Mouse (Mus musculus): ENCODE measurements around the gene Tmpo.

Gene Tmpo

DNA sequence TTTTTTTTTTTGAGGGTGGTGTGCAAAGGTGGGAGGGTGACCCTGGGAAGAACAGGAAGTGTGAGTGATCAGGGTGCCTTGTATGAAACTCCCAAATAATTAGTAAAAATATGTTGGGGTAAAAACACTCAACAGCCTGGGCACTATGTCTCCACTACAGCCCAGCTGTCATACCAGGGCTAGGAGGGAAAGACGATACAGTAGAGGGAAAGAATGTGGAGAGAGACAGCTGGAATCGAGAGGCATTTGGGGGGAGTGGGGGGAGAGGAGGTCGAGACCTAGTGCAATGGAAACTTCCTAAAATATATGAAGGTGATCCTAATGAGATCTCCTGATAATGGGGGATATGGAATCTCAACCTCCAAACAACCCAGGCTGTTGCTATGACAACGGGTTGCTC, 71.3 kb downstream of the Tmpo start:
- no peak for DNase-seq (ENCODE audit: low read depth)

DNA sequence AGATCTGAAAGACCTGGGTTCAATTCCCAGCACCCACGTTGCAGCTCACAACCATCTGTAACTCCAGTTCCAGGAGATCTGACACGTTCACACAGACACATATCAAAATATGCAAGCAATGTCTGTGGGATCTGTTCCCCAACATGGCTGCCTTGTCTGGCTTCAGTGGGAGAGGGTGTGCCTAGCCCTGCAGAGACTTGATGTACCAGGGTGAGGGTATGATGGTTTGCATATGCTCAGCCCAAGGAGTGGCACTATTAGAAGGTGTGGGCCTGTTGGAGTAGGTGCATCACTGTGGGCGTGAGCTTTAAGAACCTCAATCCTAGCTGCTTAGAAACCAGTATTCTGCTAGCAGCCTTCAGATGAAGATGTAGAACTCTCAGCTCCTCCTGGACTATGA, 75.1 kb downstream of the Tmpo start:
- DNase-seq (ENCODE audit: low read depth): no peak

DNA sequence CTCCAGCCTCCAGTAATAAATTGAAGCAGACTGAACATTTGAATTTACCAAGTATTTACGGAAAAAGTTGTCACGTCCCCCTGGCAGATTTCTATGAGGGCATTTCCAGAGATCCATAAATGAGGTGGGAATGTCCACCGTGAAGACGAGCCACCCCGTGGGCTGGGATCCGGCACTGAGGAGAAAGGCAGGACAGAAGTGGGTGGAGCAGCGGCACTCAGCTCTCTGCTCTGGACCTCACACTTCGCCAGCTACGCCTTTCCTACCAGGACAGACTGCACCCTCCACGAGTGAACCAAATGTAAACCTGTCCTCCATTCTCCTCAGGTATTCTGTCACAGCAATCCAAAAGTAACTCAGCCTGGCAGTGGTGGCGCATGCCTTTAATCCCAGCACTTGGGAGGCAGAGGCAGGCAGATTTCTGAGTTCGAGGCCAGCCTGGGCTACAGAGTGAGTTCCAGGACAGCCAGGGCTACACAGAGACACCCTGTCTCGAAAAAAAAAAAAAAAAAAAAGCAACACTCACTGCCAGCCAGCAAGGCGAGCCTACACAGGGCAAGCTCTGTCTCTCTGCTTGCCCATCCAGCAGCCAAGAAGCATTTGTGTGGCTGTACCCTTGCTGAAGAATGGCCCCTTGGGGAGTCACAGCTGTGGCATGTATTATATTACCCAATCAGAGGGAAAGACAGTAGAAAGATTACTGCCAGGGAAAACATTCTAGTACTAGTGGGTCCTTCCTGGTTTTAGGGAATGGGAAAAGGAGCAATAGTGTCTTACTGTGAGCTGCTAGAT, 78.1 kb downstream of the Tmpo start:
- DNase-seq (ENCODE audit: low read depth): no peak

DNA sequence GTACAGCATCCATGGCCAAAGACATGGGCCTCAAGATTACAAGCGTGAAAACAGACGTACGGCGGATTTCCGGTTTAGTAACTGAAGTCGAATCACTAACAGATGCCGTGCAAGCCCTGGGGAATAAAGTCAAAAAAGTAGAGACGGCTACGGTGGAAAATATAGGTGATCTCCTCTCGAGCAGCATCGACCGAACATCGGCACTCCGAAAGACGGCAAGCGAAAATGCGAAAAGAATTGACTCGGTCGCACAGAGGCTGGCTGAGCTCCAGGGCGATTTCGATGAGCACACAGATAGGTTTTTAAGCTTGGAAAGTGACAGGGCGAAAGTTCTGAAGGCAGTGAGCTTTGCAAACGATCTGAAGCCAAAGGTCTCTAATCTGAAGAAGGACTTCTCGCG, 79.2 kb downstream of the Tmpo start:
- DNase-seq (ENCODE audit: low read depth): no peak

DNA sequence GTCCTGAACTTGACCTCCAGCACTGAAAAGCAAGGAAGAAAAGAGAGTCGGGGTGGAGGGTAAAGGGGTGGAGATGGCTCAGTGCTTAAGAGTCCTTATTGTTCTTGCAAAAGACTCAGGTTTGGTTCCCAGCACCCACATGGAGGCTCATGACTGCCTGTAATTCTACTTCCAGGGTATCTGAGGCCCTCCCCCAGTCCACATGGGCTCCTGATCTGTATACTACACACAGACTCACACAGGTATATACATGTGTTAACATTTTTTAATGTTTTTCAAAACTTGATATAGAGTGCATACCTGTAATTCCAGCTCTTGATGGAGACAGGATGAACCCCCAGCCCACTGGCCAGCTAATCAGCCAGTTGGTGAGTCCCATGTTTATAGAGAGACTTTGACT, 81.0 kb downstream of the Tmpo start:
- DNase-seq (ENCODE audit: low read depth): no peak

DNA sequence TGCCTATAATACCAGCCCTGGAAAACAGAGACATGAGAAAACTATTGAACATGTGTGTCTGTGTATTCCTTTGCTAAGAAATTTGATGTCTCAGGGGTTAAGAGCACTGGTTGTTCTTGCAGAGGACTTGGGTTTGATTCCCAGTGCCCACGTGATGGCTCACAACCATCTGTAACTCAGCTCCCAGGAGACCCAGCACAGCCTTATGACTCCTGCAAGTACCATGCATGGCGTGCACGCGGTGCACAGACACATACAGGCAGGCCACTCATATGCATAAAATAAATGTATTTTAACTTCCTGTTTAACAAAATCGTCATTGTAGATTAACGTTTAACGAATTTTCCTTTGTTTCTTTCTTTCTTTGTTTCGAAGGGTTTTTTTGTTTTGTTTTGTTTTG, 83.1 kb downstream of the Tmpo start:
- no peak for DNase-seq (ENCODE audit: low read depth)

Measured in NIH3T3 (cell line).